Comparison of ENCODE assay signal across 14 mouse cellular contexts in genomic region chr4:86622116-86622515, GRCm38 (mm10).
"Had no signal": no experiment of that assay in that cellular context is flagged by ENCODE, and none has a peak within 500 bp of the region (broad histone marks: within the 10 kb centered on the region; RNA-seq: fewer than 3 reads in every experiment).

No protein-coding gene starts in this region.

- H3K27ac ChIP-seq: liver, embryonic 15.5 days; midbrain, embryonic 13.5 days; midbrain, embryonic 15.5 days; neural tube, embryonic 12.5 days; stomach, embryonic 15.5 days; stomach, postnatal 0 days had no signal

- H3K27me3 ChIP-seq: liver, embryonic 15.5 days; midbrain, embryonic 13.5 days; midbrain, embryonic 15.5 days; neural tube, embryonic 12.5 days; stomach, embryonic 15.5 days had no signal

- DNase-seq: liver, postnatal 0 days; lung, adult 2 months; right cerebral cortex, postnatal 14 days; thymus, adult 2 months; thymus, postnatal 25 days; thymus, postnatal 4 days had no signal

- H3K9ac ChIP-seq: liver, embryonic 15.5 days; liver, postnatal 0 days; midbrain, embryonic 13.5 days; midbrain, embryonic 15.5 days; neural tube, embryonic 12.5 days; stomach, embryonic 15.5 days had no signal

- H3K9me3 ChIP-seq: liver, embryonic 15.5 days; megakaryocyte, embryonic 14.5 days; midbrain, embryonic 13.5 days; midbrain, embryonic 15.5 days; neural tube, embryonic 12.5 days; stomach, embryonic 15.5 days had no signal

- H3K36me3 ChIP-seq: liver, embryonic 15.5 days; midbrain, embryonic 13.5 days; midbrain, embryonic 15.5 days; neural tube, embryonic 12.5 days; stomach, embryonic 15.5 days had no signal

- ATAC-seq: liver, postnatal 0 days; midbrain, embryonic 13.5 days; midbrain, embryonic 15.5 days had no signal

- H3K4me1 ChIP-seq: megakaryocyte, embryonic 14.5 days; midbrain, embryonic 13.5 days; midbrain, embryonic 15.5 days; neural tube, embryonic 12.5 days; stomach, embryonic 15.5 days had no signal

- H3K4me2 ChIP-seq: liver, embryonic 15.5 days; midbrain, embryonic 11.5 days; midbrain, embryonic 13.5 days; midbrain, embryonic 15.5 days; neural tube, embryonic 12.5 days; stomach, embryonic 15.5 days had no signal

- H3K4me3 ChIP-seq: liver, embryonic 15.5 days; megakaryocyte, embryonic 14.5 days; midbrain, embryonic 13.5 days; midbrain, embryonic 15.5 days; neural tube, embryonic 12.5 days; stomach, embryonic 15.5 days had no signal
